Mouse (Mus musculus) cerebellum, adult 2 months (tissue): ENCODE results near the gene Tbc1d1. TPM values are rescaled to one million over a fixed set of nuclear protein-coding genes. Genes with fewer than 3 reads are reported as not detected.
A peak's percentile ranks its signal among the peaks of the same experiment; 100 is the strongest.

Experiments
- DNase-seq, 2 experiments: peaks; one replicate each; pipeline ENCODE4 v3.0.0; 2021
- H3K27ac ChIP-seq: fragments of 200-500 bp; 2 replicates; pipeline ENCODE4 v1.5.1; 2012; ENCODE audit warnings: low read length, control low read depth, inconsistent platforms; ENCODE audit not compliant: insufficient read depth
- H3K27me3 ChIP-seq: fragments of 200-500 bp; 2 replicates; pipeline ENCODE4 v1.6.1; 2012; ENCODE audit warnings: inconsistent platforms, mild to moderate bottlenecking, low read length, moderate library complexity; ENCODE audit not compliant: control insufficient read depth, insufficient read depth
- H3K4me1 ChIP-seq: fragments of 200-500 bp; 2 replicates; pipeline ENCODE4 v1.6.1; 2011; ENCODE audit warnings: low read length; ENCODE audit not compliant: control insufficient read depth, insufficient read depth
- H3K4me3 ChIP-seq: fragments of 200-500 bp; replicated peaks from 2 replicates; pipeline ENCODE3; 2011; ENCODE audit warnings: mild to moderate bottlenecking, low read depth, low read length, control low read depth; ENCODE audit not compliant: insufficient read depth
- CTCF ChIP-seq: fragments of 200-500 bp; IDR thresholded peaks from 2 replicates; pipeline ENCODE4 v1.5.1; 2011; ENCODE audit warnings: low read depth, mild to moderate bottlenecking, control low read depth, low read length, moderate library complexity, borderline replicate concordance; ENCODE audit not compliant: insufficient read depth
- POLR2A ChIP-seq: fragments of 200-500 bp; IDR thresholded peaks from 2 replicates; pipeline ENCODE4 v1.6.1; 2011; ENCODE audit warnings: low read length, control low read depth, borderline replicate concordance; ENCODE audit not compliant: insufficient read depth
- WGBS: fragments of 180-500 bp; shearing (Covaris S2); methylation state at CpG from one replicate; pipeline ENCODE4 v1.1.7; 2018; 5-methylcytosine and 5-hydroxymethylcytosine counted together
- polyA plus RNA-seq: library from polyadenylated mRNA; depleted of rRNA; stranded (reverse); fragments of >200 nt; gene quantifications from 2 replicates; pipeline ENCODE4 v1.2.3, GENCODE M21; 2012

The Tbc1d1 gene
- polyA plus RNA-seq, 1 experiment = 17.7 TPM

DNA sequence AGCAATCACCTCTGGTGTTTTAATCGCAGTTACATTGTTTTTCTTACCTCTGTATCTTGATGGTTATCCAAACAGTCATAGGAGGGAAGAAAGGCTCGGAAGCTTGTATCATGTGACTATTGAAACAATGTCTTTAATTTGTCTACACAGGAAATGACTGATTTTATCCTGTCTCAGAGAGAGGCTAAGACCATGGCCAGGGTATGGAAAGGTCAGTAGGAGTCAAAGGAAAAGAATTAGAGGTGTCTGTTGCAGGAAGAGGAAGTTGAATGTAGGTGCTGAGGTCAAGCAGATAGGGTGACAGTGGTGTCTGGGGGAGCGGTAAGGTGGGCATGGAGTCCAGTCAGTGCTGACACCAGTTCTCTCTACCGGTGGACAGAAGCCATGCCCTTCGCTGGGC lies 45.0 kb downstream of the Tbc1d1 start:
- no peak for DNase-seq
- TF ChIP-seq CTCF = no peak
- no peak for TF ChIP-seq POLR2A
- Histone ChIP-seq H3K4me3 (no peak overlapping the region), H3K27ac (no peak overlapping the region), H3K27me3 (no peaks in the 10 kb centered on the region), H3K4me1 (peaks cover 3% of the 10 kb centered on the region)
- 83% methylated on average over 5 of the region's 5 CpGs for WGBS

DNA sequence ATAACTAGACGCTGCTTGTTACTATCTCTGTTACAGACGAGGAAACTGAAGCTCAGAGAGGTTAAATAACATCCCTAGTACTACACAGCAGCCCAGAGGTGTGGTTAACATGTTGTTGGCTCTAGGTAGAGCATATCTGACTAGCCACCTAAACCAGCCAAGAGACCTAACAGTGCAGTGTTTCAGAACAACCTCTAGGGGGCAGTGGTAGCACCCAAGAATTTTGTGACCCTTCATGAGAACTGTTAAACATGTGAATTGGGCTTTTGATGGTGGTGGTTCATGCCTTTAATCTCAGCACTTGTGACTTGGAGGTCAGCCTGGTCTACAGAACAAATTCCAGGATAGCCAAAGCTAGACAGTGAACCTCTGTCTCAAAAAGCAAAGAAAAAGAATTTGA lies 46.2 kb downstream of the Tbc1d1 start:
- WGBS = 50% methylated on average over 2 of the region's 2 CpGs
- TF ChIP-seq POLR2A (no peak), CTCF (peak; percentile 70)
- Histone ChIP-seq H3K27me3 (no peaks in the 10 kb centered on the region), H3K27ac (no peak overlapping the region), H3K4me3 (no peak overlapping the region), H3K4me1 (no peaks in the 10 kb centered on the region)
- peak; percentile 27 to 28 for DNase-seq

DNA sequence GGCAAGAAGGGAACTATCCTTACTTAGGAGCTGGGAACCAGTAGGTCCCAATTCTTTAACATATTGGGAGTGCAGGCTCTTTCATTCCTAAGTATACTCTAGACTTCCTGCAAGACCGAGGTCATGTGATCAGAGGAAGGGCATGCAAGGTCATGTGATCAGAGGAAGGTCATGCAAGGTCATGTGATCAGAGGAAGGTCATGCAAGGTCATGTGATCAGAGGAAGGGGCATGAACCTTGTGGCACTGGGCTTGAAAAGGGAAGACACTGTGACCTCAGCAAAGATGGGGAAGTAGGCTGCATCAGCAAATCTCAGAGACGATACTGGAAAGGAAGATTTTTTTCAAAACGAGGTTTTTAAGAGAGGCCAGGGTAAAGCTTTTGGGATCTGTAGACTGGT lies 49.5 kb downstream of the Tbc1d1 start:
- no peak for DNase-seq
- Histone ChIP-seq H3K27me3 (no peaks in the 10 kb centered on the region), H3K4me3 (no peak overlapping the region), H3K27ac (no peak overlapping the region), H3K4me1 (peaks cover 3% of the 10 kb centered on the region; the same call in 1 of the 2 replicates)
- TF ChIP-seq CTCF (no peak), POLR2A (no peak)
- WGBS = 88% methylated on average over 3 of the region's 3 CpGs

DNA sequence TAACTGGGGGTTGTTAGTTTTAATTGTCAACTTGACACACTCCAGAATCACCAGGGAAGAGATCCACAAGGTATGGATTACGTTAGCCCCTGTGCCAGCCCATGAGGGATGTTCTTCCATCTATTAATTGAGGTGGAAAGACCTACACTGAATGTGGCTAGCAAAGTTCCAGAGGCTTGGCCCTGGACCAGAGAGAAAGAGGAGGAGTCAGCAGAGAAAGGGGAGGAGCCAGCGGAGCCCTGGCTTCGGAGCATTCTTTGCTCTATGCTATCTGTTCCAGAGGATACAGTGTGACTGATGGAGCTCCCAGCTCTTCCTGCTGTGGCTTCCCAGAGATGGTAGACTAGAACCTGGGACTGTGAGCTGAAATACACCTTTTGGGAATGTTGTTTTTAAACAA lies 50.3 kb downstream of the Tbc1d1 start:
- WGBS = 81% methylated on average over 3 of the region's 3 CpGs
- H3K27ac ChIP-seq = no peak overlapping the region
- H3K27me3 ChIP-seq = no peaks in the 10 kb centered on the region
- no peak for DNase-seq
- no peak for TF ChIP-seq POLR2A
- TF ChIP-seq CTCF = no peak
- H3K4me1 ChIP-seq = peaks cover 3% of the 10 kb centered on the region; the same call in 1 of the 2 replicates
- H3K4me3 ChIP-seq = no peak overlapping the region

DNA sequence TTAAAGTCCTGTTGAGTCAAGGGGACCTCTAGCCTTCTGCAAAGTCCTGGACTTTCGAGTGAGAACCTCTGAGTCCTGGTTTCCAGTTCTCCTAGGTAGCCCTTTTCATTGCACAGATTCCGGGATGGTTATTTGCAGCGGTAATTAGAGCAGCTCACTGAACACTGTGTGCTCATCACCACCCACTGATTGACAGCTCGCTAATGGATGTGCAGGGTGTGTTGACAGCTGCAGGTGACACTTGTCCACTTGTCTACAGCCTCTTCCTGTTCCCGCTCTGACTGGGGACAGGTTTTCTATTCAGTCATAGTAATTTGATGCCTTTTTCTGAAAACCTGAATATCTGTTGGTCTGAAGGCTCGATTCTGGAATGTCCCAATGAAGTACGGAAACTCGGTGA lies 50.8 kb downstream of the Tbc1d1 start:
- 85% methylated on average over 8 of the region's 8 CpGs for WGBS
- TF ChIP-seq POLR2A = no peak
- TF ChIP-seq CTCF = no peak

DNA sequence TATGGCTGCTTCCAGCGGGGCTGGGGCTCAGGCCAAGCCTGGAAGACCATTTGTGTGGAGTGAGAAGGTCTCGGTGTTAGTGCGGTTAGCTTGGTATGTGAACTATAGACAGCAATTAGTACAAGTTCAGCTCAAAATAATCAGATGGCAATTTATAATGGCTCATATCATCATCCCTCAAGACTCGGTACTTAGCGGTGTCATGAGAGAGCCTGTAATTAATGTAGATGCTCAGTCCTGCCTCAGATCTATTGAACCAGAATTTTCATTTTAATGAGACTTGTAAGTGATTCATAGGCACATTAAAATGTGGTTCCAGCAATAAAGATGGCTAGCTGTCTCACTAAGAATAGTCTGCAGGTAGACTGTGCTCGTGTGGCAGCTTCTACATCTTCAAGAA lies 51.7 kb downstream of the Tbc1d1 start:
- Histone ChIP-seq H3K4me1 (peaks cover 3% of the 10 kb centered on the region; the same call in 1 of the 2 replicates), H3K4me3 (no peak overlapping the region), H3K27ac (no peak overlapping the region), H3K27me3 (no peaks in the 10 kb centered on the region)
- 98% methylated on average over 6 of the region's 6 CpGs for WGBS
- no peak for TF ChIP-seq CTCF
- TF ChIP-seq POLR2A = no peak
- DNase-seq = no peak

More for the DNA sequence above, 50.8 kb downstream of the Tbc1d1 start:
- Histone ChIP-seq H3K27me3 (no peaks in the 10 kb centered on the region), H3K4me3 (no peak overlapping the region), H3K4me1 (peaks cover 3% of the 10 kb centered on the region; the same call in 1 of the 2 replicates), H3K27ac (no peak overlapping the region)
- no peak for DNase-seq

DNA sequence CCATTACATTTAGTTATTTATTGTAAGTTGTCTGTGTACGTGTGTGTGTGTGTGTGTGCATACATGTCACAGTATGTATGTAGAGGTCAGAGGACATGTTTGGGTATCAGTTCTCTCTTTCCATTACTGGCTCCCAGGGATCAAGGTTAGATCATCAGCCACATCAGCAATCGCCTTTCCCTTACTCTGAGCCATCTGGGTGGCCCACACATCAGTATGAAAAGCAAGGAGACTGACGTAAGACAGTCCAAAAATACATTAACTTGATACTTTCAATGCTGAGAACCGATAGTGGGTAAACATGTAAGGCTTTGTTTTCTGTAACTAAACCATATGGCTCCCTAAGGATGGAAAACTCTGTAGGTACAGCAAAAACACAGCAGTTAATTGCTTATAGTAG lies 54.7 kb downstream of the Tbc1d1 start:
- 94% methylated on average over 4 of the region's 4 CpGs for WGBS
- no peak for DNase-seq
- Histone ChIP-seq H3K4me3 (no peak overlapping the region), H3K27me3 (no peaks in the 10 kb centered on the region), H3K4me1 (peaks cover 3% of the 10 kb centered on the region; the same call in 1 of the 2 replicates), H3K27ac (no peak overlapping the region)
- no peak for TF ChIP-seq CTCF
- no peak for TF ChIP-seq POLR2A

DNA sequence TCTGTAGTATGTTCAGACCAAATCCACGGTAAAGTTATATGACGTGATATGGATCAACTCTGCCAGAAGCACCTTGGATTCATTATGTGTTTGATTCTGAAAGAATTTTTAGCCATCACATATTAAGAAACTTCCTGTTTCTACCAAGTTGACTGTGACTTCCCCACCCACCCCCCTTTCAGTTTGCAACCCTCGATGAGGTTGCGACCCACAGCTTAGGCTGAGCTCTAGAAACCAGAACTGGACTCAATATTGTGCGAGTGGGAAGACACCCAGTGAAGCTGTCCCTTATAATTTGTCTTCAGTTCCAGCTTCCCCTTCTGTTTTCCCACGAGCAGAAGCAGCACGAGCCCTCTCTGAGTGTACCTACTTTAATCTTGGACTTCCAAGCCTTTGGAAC lies 55.2 kb downstream of the Tbc1d1 start:
- 90% methylated on average over 7 of the region's 7 CpGs for WGBS

DNA sequence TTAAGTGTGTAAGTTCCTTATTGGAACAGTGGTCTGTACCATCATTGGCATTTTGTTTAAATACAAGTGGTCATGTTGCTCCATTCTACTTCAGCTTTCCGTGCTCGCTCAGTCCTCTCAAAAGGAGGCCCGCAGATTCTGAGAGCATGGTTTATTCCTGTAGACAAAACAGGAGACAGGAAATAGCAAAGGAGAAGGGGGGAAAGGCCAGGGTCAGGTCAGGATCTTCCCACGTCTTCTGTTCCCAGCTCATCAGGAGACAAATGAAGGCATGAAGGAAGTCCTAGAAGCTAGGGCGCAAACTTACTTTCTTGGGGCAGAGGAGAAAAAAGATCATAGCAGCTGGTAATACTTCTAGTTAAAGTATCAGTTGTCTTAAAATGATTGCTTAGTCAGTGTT lies 56.1 kb downstream of the Tbc1d1 start:
- DNase-seq = no peak
- WGBS = 97% methylated on average over 5 of the region's 5 CpGs
- H3K27ac ChIP-seq = no peak overlapping the region
- no peak overlapping the region for H3K4me3 ChIP-seq
- peaks cover 3% of the 10 kb centered on the region; the same call in 1 of the 2 replicates for H3K4me1 ChIP-seq
- H3K27me3 ChIP-seq = no peaks in the 10 kb centered on the region
- no peak for TF ChIP-seq POLR2A

More for the DNA sequence above, 55.2 kb downstream of the Tbc1d1 start:
- Histone ChIP-seq H3K27ac (no peak overlapping the region), H3K4me1 (peaks cover 3% of the 10 kb centered on the region; the same call in 1 of the 2 replicates), H3K4me3 (no peak overlapping the region), H3K27me3 (no peaks in the 10 kb centered on the region)
- DNase-seq = no peak
- TF ChIP-seq CTCF (no peak), POLR2A (no peak)
